Mouse (Mus musculus) stomach, embryonic 15.5 days (tissue): ENCODE data around the gene Anxa5. TPM values are rescaled to one million over a fixed set of nuclear protein-coding genes. Genes with fewer than 3 reads are reported as not detected.
A peak's percentile ranks its signal among the peaks of the same experiment; 100 is the strongest.

Experiments
- ATAC-seq: fragments of 200-750 bp; cut with Nextera tagmentation; 2 replicates; pipeline ENCODE4 v1.8.0; 2017; ENCODE audit warnings: low read depth, moderate number of reproducible peaks, moderate TSS enrichment; ENCODE audit not compliant: insufficient read depth, low FRiP score
- H3K27ac ChIP-seq: fragments of 300-500 bp; sonication (generic); 2 replicates; pipeline ENCODE4 v1.5.1; 2015; ENCODE audit warnings: mild to moderate bottlenecking, inconsistent platforms
- H3K27me3 ChIP-seq: fragments of 300-500 bp; sonication (generic); replicated peaks from 2 replicates; pipeline ENCODE4 v1.6.1; 2015; ENCODE audit warnings: inconsistent platforms
- H3K36me3 ChIP-seq: fragments of 300-500 bp; sonication (generic); 2 replicates; pipeline ENCODE4 v1.6.1; 2015; ENCODE audit warnings: inconsistent platforms
- H3K4me1 ChIP-seq: fragments of 300-500 bp; sonication (generic); 2 replicates; pipeline ENCODE4 v1.6.1; 2015; ENCODE audit warnings: inconsistent platforms
- H3K4me2 ChIP-seq: fragments of 300-500 bp; sonication (generic); 2 replicates; pipeline ENCODE4 v1.6.1; 2015; ENCODE audit warnings: mild to moderate bottlenecking, inconsistent platforms
- H3K4me3 ChIP-seq: fragments of 300-500 bp; sonication (generic); replicated peaks from 2 replicates; pipeline ENCODE4 v1.5.1; 2015; ENCODE audit warnings: inconsistent platforms
- H3K9ac ChIP-seq: fragments of 300-500 bp; sonication (generic); 2 replicates; pipeline ENCODE4 v1.6.1; 2015; ENCODE audit warnings: inconsistent platforms
- H3K9me3 ChIP-seq: fragments of 300-500 bp; sonication (generic); 2 replicates; pipeline ENCODE4 v1.6.1; 2016; ENCODE audit warnings: inconsistent platforms
- WGBS: fragments of 180-500 bp; shearing (Covaris S2); methylation state at CpG from one replicate; pipeline ENCODE4 v1.1.7; 2015; 5-methylcytosine and 5-hydroxymethylcytosine counted together
- polyA plus RNA-seq: library from polyadenylated mRNA; unstranded; fragments of >200 nt; fragmentation: Nextera tagmentation; extraction: Ambion mirVana; gene quantifications from 2 replicates; pipeline ENCODE4 v1.2.1, GENCODE M21; 2015

Anxa5 gene
- polyA plus RNA-seq, 1 experiment from 2014 or later: 311 TPM

- Histone ChIP-seq H3K27me3 (no peaks in the 10 kb centered on the region), H3K36me3 (no peaks in the 10 kb centered on the region; the same call in 1 of the 2 replicates), H3K9me3 (no peaks in the 10 kb centered on the region), H3K9ac (no peak overlapping the region), H3K4me1 (no peaks in the 10 kb centered on the region), H3K4me3 (no peak overlapping the region), H3K4me2 (no peak overlapping the region), H3K27ac (no peak overlapping the region)
- ATAC-seq: no peak; the same call in 1 of the 2 replicates
- 76% methylated on average over 7 of the region's 7 CpGs for WGBS
These were observed 8.1 kb downstream of the Anxa5 start for GRCm38 (mm10) chr3:36467632-36468031.

GRCm38 (mm10) chr3:36465538-36465937 is 10.2 kb downstream of the Anxa5 start:
- Histone ChIP-seq H3K9ac (no peak overlapping the region), H3K4me1 (no peaks in the 10 kb centered on the region), H3K4me3 (no peak overlapping the region), H3K9me3 (no peaks in the 10 kb centered on the region), H3K27me3 (no peaks in the 10 kb centered on the region), H3K27ac (no peak overlapping the region), H3K4me2 (no peak overlapping the region), H3K36me3 (peaks cover 3% of the 10 kb centered on the region; the same call in 1 of the 2 replicates)
- WGBS: 52% methylated on average over 7 of the region's 7 CpGs
- peak; percentile 45; the same call in 1 of the 2 replicates for ATAC-seq

GRCm38 (mm10) chr3:36462348-36462747 is 13.3 kb downstream of the Anxa5 start:
- peaks cover 10% of the 10 kb centered on the region; the same call in 1 of the 2 replicates for H3K36me3 ChIP-seq
- no peak overlapping the region for H3K27ac ChIP-seq
- H3K9ac ChIP-seq: no peak overlapping the region
- ATAC-seq: no peak
- WGBS: 44% methylated on average over 1 of the region's 1 CpGs
- H3K27me3 ChIP-seq: no peaks in the 10 kb centered on the region
- no peak overlapping the region for H3K4me2 ChIP-seq
- no peaks in the 10 kb centered on the region for H3K9me3 ChIP-seq
- no peak overlapping the region for H3K4me3 ChIP-seq
- H3K4me1 ChIP-seq: no peaks in the 10 kb centered on the region

- H3K9ac ChIP-seq: no peak overlapping the region
- H3K36me3 ChIP-seq: peaks cover 14% of the 10 kb centered on the region; the same call in 1 of the 2 replicates
- H3K9me3 ChIP-seq: no peaks in the 10 kb centered on the region
- ATAC-seq: no peak
- 90% methylated on average over 5 of the region's 5 CpGs for WGBS
- no peak overlapping the region for H3K4me3 ChIP-seq
- H3K4me2 ChIP-seq: no peak overlapping the region
- H3K27ac ChIP-seq: no peak overlapping the region
- no peaks in the 10 kb centered on the region for H3K27me3 ChIP-seq
- no peaks in the 10 kb centered on the region for H3K4me1 ChIP-seq
These were observed 13.9 kb downstream of the Anxa5 start for GRCm38 (mm10) chr3:36461819-36462218.

DNA sequence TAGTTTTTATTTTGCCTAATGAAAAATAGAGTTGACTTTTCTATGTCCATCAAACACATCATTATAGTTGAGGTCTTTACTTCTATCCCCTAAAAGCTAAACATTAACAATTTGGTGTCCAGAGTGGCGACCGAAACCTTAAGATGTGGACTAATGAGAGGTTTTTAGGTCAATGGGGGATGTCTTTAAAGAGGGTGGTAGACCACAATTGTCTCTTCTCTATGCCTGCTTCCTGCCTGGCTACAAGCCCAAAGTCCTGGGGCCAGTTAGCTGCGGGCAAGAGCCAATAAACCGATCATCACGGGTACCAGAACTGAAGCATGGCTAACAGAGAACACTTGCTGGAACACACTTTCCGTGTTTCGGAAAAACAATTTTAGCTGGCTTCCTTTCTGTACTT is 15.0 kb downstream of the Anxa5 start:
- ATAC-seq: no peak
- H3K4me1 ChIP-seq: no peaks in the 10 kb centered on the region
- WGBS: 89% methylated on average over 7 of the region's 7 CpGs
- H3K4me3 ChIP-seq: no peak overlapping the region
- no peak overlapping the region for H3K27ac ChIP-seq
- no peak overlapping the region for H3K9ac ChIP-seq
- no peak overlapping the region for H3K4me2 ChIP-seq
- H3K36me3 ChIP-seq: peaks cover 14% of the 10 kb centered on the region; the same call in 1 of the 2 replicates
- H3K27me3 ChIP-seq: no peaks in the 10 kb centered on the region
- H3K9me3 ChIP-seq: no peaks in the 10 kb centered on the region

- no peaks in the 10 kb centered on the region for H3K9me3 ChIP-seq
- ATAC-seq: no peak
- WGBS: 72% methylated on average over 3 of the region's 3 CpGs
- H3K4me2 ChIP-seq: no peak overlapping the region
- no peak overlapping the region for H3K9ac ChIP-seq
- peaks cover 30% of the 10 kb centered on the region for H3K36me3 ChIP-seq
- H3K27ac ChIP-seq: no peak overlapping the region
- no peaks in the 10 kb centered on the region for H3K27me3 ChIP-seq
- no peak overlapping the region for H3K4me3 ChIP-seq
- H3K4me1 ChIP-seq: no peaks in the 10 kb centered on the region
These were observed 20.1 kb downstream of the Anxa5 start for GRCm38 (mm10) chr3:36455566-36455965.

GRCm38 (mm10) chr3:36455124-36455523 is 20.6 kb downstream of the Anxa5 start:
- Histone ChIP-seq H3K4me3 (no peak overlapping the region), H3K4me1 (no peaks in the 10 kb centered on the region), H3K9ac (no peak overlapping the region), H3K27me3 (no peaks in the 10 kb centered on the region), H3K27ac (no peak overlapping the region), H3K4me2 (no peak overlapping the region), H3K36me3 (peaks cover 30% of the 10 kb centered on the region), H3K9me3 (no peaks in the 10 kb centered on the region)
- 90% methylated on average over 8 of the region's 8 CpGs for WGBS
- ATAC-seq: no peak

- no peaks in the 10 kb centered on the region for H3K9me3 ChIP-seq
- H3K36me3 ChIP-seq: peaks cover 29% of the 10 kb centered on the region
- no peak overlapping the region for H3K9ac ChIP-seq
- no peak overlapping the region for H3K4me3 ChIP-seq
- no peak overlapping the region for H3K27ac ChIP-seq
- H3K4me1 ChIP-seq: no peaks in the 10 kb centered on the region
- no peaks in the 10 kb centered on the region for H3K27me3 ChIP-seq
- WGBS: 65% methylated on average over 1 of the region's 1 CpGs
- ATAC-seq: no peak
- no peak overlapping the region for H3K4me2 ChIP-seq
These were observed 23.2 kb downstream of the Anxa5 start for GRCm38 (mm10) chr3:36452502-36452901.

DNA sequence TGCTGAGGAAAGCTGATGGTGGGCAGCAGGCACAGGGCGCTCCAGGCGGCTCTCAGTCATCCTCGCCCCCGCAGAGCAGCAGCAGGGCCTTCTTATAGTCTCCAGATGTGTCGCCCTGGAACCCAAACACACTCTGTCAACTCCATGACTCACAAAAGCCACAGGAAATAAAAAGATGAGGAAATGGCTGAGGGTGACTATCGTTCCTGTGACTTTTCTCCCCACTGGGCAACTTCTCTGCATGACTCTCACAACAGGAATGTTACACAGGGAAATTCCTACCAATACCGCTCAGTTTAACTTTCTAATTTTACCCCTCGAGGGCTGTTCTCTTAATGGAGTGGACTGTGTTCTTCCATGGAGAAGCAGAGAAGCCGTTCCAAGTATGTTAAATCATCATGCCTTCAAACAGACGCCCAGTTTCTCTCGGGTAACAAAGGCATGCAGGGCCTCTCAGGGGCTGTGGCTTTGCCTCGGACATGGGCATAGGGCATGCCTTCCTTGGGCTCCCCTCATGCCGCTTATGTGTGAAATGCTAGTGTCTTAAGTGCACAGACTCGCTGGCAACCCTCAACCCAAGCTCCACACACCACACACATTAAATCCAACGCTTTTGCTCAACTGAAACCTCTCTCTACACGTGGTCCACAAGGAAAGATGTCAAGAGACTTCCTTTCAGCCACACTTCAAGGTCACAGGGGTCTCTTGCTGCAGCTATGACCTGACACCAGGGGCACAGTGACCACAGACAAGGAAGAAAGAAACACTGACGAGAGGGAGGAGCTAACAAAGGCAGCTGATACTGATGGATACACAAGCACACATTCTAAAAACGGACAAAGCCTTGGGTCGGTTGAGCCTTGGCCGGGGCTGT is 26.2 kb downstream of the Anxa5 start:
- Histone ChIP-seq H3K4me1 (no peaks in the 10 kb centered on the region), H3K27me3 (no peaks in the 10 kb centered on the region), H3K9ac (no peak overlapping the region), H3K9me3 (no peaks in the 10 kb centered on the region), H3K4me2 (no peak overlapping the region), H3K4me3 (no peak overlapping the region), H3K27ac (no peak overlapping the region), H3K36me3 (peaks cover 21% of the 10 kb centered on the region)
- WGBS: 47% methylated on average over 20 of the region's 20 CpGs
- 0 out of 2 replicates have a peak, but pooled peaks have one; percentile 27 for ATAC-seq

GRCm38 (mm10) chr3:36446918-36447317 is 28.8 kb downstream of the Anxa5 start:
- Histone ChIP-seq H3K9ac (no peak overlapping the region), H3K27ac (no peak overlapping the region), H3K9me3 (no peaks in the 10 kb centered on the region), H3K36me3 (peaks cover 16% of the 10 kb centered on the region; the same call in 1 of the 2 replicates), H3K4me2 (no peak overlapping the region), H3K27me3 (no peaks in the 10 kb centered on the region), H3K4me3 (no peak overlapping the region), H3K4me1 (no peaks in the 10 kb centered on the region)
- no peak for ATAC-seq
- WGBS: 54% methylated on average over 6 of the region's 6 CpGs

DNA sequence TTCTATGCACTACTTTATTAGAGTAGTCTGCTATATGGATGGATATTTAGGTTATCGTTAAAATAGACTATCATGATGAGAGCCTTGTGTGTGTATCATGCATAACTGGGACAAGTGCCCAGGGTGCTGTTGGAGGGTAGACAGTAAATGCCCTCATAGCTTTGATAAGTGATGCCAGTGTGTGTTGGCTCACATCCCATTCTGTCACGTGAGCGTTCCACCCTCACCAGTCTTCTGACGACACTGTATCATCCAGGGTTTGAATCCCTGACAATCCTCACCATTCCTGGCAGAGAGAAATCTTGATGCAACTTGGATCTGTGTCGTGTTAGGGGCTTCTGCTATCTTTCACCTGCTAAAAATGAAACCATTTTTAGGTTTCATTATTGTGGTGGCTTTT is 29.2 kb downstream of the Anxa5 start:
- no peak for ATAC-seq
- Histone ChIP-seq H3K27me3 (no peaks in the 10 kb centered on the region), H3K9ac (no peak overlapping the region), H3K36me3 (peaks cover 13% of the 10 kb centered on the region; the same call in 1 of the 2 replicates), H3K4me3 (no peak overlapping the region), H3K27ac (no peak overlapping the region), H3K9me3 (no peaks in the 10 kb centered on the region), H3K4me2 (no peak overlapping the region), H3K4me1 (no peaks in the 10 kb centered on the region)
- 79% methylated on average over 5 of the region's 5 CpGs for WGBS

DNA sequence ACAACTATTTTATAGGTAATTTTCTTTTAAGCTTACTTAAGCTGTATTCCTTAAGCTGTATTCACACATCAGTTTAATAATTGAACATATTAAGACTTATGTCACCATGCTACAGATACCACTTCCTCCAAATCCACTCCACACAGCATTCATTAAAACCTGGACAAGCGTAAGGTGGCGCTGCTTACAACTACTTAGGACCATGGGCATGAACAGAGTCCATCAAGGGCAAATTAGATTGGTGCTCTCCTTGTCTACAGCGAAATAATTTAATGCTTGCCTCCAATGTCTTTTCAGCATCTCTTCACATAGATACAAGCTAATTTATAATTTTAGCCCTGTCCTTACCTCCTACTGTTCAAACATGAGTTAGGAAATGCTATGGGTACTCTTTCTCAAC is 29.7 kb downstream of the Anxa5 start:
- H3K36me3 ChIP-seq: peaks cover 9% of the 10 kb centered on the region; the same call in 1 of the 2 replicates
- H3K4me3 ChIP-seq: no peak overlapping the region
- ATAC-seq: no peak
- H3K27ac ChIP-seq: no peak overlapping the region
- no peaks in the 10 kb centered on the region for H3K27me3 ChIP-seq
- H3K9ac ChIP-seq: no peak overlapping the region
- H3K4me1 ChIP-seq: no peaks in the 10 kb centered on the region
- H3K9me3 ChIP-seq: no peaks in the 10 kb centered on the region
- WGBS: 90% methylated on average over 3 of the region's 3 CpGs
- H3K4me2 ChIP-seq: no peak overlapping the region
